8 mouse cellular contexts compared by ENCODE assay signal in genomic region chr6:52164626-52165440, GRCm38 (mm10). TPM values are rescaled to one million over a fixed set of nuclear protein-coding genes. Genes with fewer than 3 reads are reported as not detected.
DNase-seq lines count a peak whose midpoint lies in the region; ATAC-seq and TF ChIP-seq lines count a peak whose summit lies in the region.

Gene Hoxa2 (minus strand): TSS chr6:52164831.

- no peaks in the 10 kb centered on the region for H3K4me1 ChIP-seq in midbrain, embryonic 11.5 days (ENCODE audit: control insufficient read depth, insufficient read depth, low read length)
- no peaks in the 10 kb centered on the region for H3K4me1 ChIP-seq in midbrain, embryonic 14.5 days (ENCODE audit: control insufficient read depth, insufficient read depth, low read length)
- H3K4me1 ChIP-seq in embryonic fibroblast, embryonic 13.5 days (ENCODE audit: control insufficient read depth, insufficient read depth, low read length) = 0 out of 2 replicates have a peak, but pooled peaks cover 2% of the 10 kb centered on the region
- H3K4me1 ChIP-seq in neural tube, embryonic 15.5 days = peaks cover 92% of the 10 kb centered on the region
- H3K4me1 ChIP-seq in forebrain, embryonic 15.5 days = no peaks in the 10 kb centered on the region

- no peaks in the 10 kb centered on the region for H3K36me3 ChIP-seq in midbrain, embryonic 11.5 days (ENCODE audit: control insufficient read depth, insufficient read depth, low read length)
- no peaks in the 10 kb centered on the region for H3K36me3 ChIP-seq in midbrain, embryonic 14.5 days (ENCODE audit: control insufficient read depth, insufficient read depth, low read length)
- H3K36me3 ChIP-seq in neural tube, embryonic 15.5 days = no peaks in the 10 kb centered on the region
- H3K36me3 ChIP-seq in forebrain, embryonic 15.5 days = no peaks in the 10 kb centered on the region

- H3K4me2 ChIP-seq in midbrain, embryonic 11.5 days = no peak within 1 kb of the TSS
- H3K4me2 ChIP-seq in midbrain, embryonic 14.5 days (ENCODE audit: low read length) = no peak within 1 kb of the TSS
- H3K4me2 ChIP-seq in neural tube, embryonic 15.5 days = peak within 1 kb of the TSS; percentile 86
- no peak within 1 kb of the TSS for H3K4me2 ChIP-seq in forebrain, embryonic 15.5 days (replicated peaks)

- TF ChIP-seq CTCF in embryonic fibroblast, embryonic 13.5 days (IDR thresholded peaks at IDR 0.05; ENCODE audit: borderline replicate concordance, insufficient read depth, low read length) = no peak

- peaks cover 96% of the 10 kb centered on the region for H3K27me3 ChIP-seq in midbrain, embryonic 11.5 days (ENCODE audit: control insufficient read depth, insufficient read depth, low read length)
- H3K27me3 ChIP-seq in midbrain, embryonic 14.5 days (ENCODE audit: control insufficient read depth, insufficient read depth, low read length) = peaks cover 88% of the 10 kb centered on the region
- no peaks in the 10 kb centered on the region for H3K27me3 ChIP-seq in neural tube, embryonic 15.5 days (replicated peaks)
- peaks cover 93% of the 10 kb centered on the region for H3K27me3 ChIP-seq in forebrain, embryonic 15.5 days

- no peak within 1 kb of the TSS for H3K4me3 ChIP-seq in midbrain, embryonic 11.5 days (ENCODE audit: low read depth, low read length)
- no peak within 1 kb of the TSS for H3K4me3 ChIP-seq in midbrain, embryonic 14.5 days (replicated peaks; ENCODE audit: low read depth, low read length)
- H3K4me3 ChIP-seq in embryonic fibroblast, embryonic 13.5 days (ENCODE audit: insufficient read depth, low read length) = peak within 1 kb of the TSS; percentile 47
- peak within 1 kb of the TSS; percentile 45 for H3K4me3 ChIP-seq in neural tube, embryonic 15.5 days (replicated peaks)
- no peak within 1 kb of the TSS for H3K4me3 ChIP-seq in forebrain, embryonic 15.5 days

- no peak within 1 kb of the TSS for H3K27ac ChIP-seq in midbrain, embryonic 11.5 days (ENCODE audit: low read depth, low read length)
- H3K27ac ChIP-seq in midbrain, embryonic 14.5 days (replicated peaks; ENCODE audit: low read depth, low read length) = no peak within 1 kb of the TSS
- H3K27ac ChIP-seq in embryonic fibroblast, embryonic 13.5 days (ENCODE audit: insufficient read depth, low read length) = peak within 1 kb of the TSS; percentile 79
- peak within 1 kb of the TSS; percentile 91 for H3K27ac ChIP-seq in neural tube, embryonic 15.5 days (replicated peaks)
- H3K27ac ChIP-seq in forebrain, embryonic 15.5 days (replicated peaks) = no peak within 1 kb of the TSS

- no peak for ATAC-seq in midbrain, embryonic 11.5 days (ENCODE audit: low FRiP score)
- no peak for ATAC-seq in midbrain, embryonic 14.5 days (ENCODE audit: low FRiP score, low TSS enrichment)
- peak; percentile 29; the same call in 1 of the 2 replicates for ATAC-seq in neural tube, embryonic 15.5 days (ENCODE audit: low FRiP score)
- ATAC-seq in forebrain, embryonic 15.5 days (replicated peaks) = no peak

- DNase-seq in midbrain, embryonic 11.5 days (ENCODE audit: low spot score, missing footprints) = peak; percentile 94
- no peak for DNase-seq in midbrain, embryonic 14.5 days
- peak; percentile 76 to 84 for DNase-seq in kidney, postnatal 4 days
- DNase-seq in MN1 (ENCODE audit: low spot score) = no peak
- DNase-seq in right cerebral cortex, postnatal 36 days (ENCODE audit: low spot score in 2 of 2) = no peak

- no peaks in the 10 kb centered on the region for H3K9me3 ChIP-seq in midbrain, embryonic 11.5 days (ENCODE audit: control insufficient read depth, low read length)
- no peaks in the 10 kb centered on the region for H3K9me3 ChIP-seq in midbrain, embryonic 14.5 days (ENCODE audit: control insufficient read depth, low read length)
- H3K9me3 ChIP-seq in neural tube, embryonic 15.5 days (replicated peaks) = no peaks in the 10 kb centered on the region
- H3K9me3 ChIP-seq in forebrain, embryonic 15.5 days = no peaks in the 10 kb centered on the region

- H3K9ac ChIP-seq in midbrain, embryonic 11.5 days (ENCODE audit: low read length) = no peak within 1 kb of the TSS
- H3K9ac ChIP-seq in midbrain, embryonic 14.5 days (replicated peaks; ENCODE audit: low read length) = no peak within 1 kb of the TSS
- peak within 1 kb of the TSS; percentile 66 for H3K9ac ChIP-seq in neural tube, embryonic 15.5 days (replicated peaks)
- no peak within 1 kb of the TSS for H3K9ac ChIP-seq in forebrain, embryonic 15.5 days (replicated peaks)

- WGBS in midbrain, embryonic 11.5 days = under 1% methylated on average over 25 of the region's 25 CpGs
- under 1% methylated on average over 25 of the region's 25 CpGs for WGBS in midbrain, embryonic 14.5 days
- 2% methylated on average over 25 of the region's 25 CpGs for WGBS in neural tube, embryonic 15.5 days
- WGBS in forebrain, embryonic 15.5 days = under 1% methylated on average over 25 of the region's 25 CpGs

- peak; percentile 35; the same call in 1 of the 2 replicates for TF ChIP-seq POLR2A in embryonic fibroblast, embryonic 13.5 days (IDR thresholded peaks at IDR 0.05; ENCODE audit: low read depth, low read length)

RNA-seq across cellular contexts. Expression of gene Hoxa2, which starts in this region (rescaled TPM):
- 0.14 and 0.26 TPM in 2 replicates for polyA plus RNA-seq in midbrain, embryonic 11.5 days (2014; fragmentation: Nextera tagmentation; extraction: Ambion mirVana)
- polyA plus RNA-seq in midbrain, embryonic 14.5 days (2014; fragmentation: Nextera tagmentation; extraction: Ambion mirVana) = 0.12 and 0.20 TPM in 2 replicates
- polyA plus RNA-seq in embryonic fibroblast, embryonic 13.5 days (2011; ENCODE audit: insufficient read length, low read depth, missing spikeins) = 4.3 and 4.8 TPM in 2 replicates
- 7.2 and 12.0 TPM in 2 replicates for polyA plus RNA-seq in neural tube, embryonic 15.5 days (2015; fragmentation: Nextera tagmentation; extraction: Ambion mirVana)
- polyA plus RNA-seq in forebrain, embryonic 15.5 days (2015; fragmentation: Nextera tagmentation; extraction: Ambion mirVana) = not detected in 2 replicates

Comparison
In these comparisons a context has a peak if more than half of its experiments do, and no peak if none do; other contexts are left out.
1. Peak in DNase-seq in midbrain, embryonic 11.5 days; RNA of the gene not detected or under 1 TPM.
2. DNase-seq: peak in kidney, postnatal 4 days (2 of 2); none in midbrain, embryonic 14.5 days (single experiment), MN1 (single experiment) and right cerebral cortex, postnatal 36 days (0 of 2).
3. H3K27ac ChIP-seq: peak in embryonic fibroblast, embryonic 13.5 days (single experiment) and neural tube, embryonic 15.5 days (single experiment); none in midbrain, embryonic 11.5 days (single experiment), midbrain, embryonic 14.5 days (single experiment) and forebrain, embryonic 15.5 days (single experiment).
4. H3K4me3 ChIP-seq: peak in embryonic fibroblast, embryonic 13.5 days (single experiment) and neural tube, embryonic 15.5 days (single experiment); none in midbrain, embryonic 11.5 days (single experiment), midbrain, embryonic 14.5 days (single experiment) and forebrain, embryonic 15.5 days (single experiment).